Mouse (Mus musculus): ENCODE measurements around the gene Zfp710. TPM values are rescaled to one million over a fixed set of nuclear protein-coding genes. Genes with fewer than 3 reads are reported as not detected.
A peak's percentile ranks its signal among the peaks of the same experiment; 100 is the strongest.

Zfp710 gene
- polyA plus RNA-seq, 1 experiment from 2014 or later, result 5.9 TPM

GRCm38 (mm10) chr7:80052261-80052660 lies 27.6 kb downstream of the Zfp710 start:
- Histone ChIP-seq H3K27ac (ENCODE audit: low read depth) (0 out of 2 replicates have a peak overlapping the region, but pooled peaks have one; percentile 22), H3K27me3 (ENCODE audit: insufficient read depth, low read length) (no peaks in the 10 kb centered on the region), H3K4me3 (ENCODE audit: low read depth, low read length) (no peak overlapping the region), H3K4me1 (ENCODE audit: insufficient read depth) (peaks cover 51% of the 10 kb centered on the region), H3K9me3 (ENCODE audit: low read length) (no peaks in the 10 kb centered on the region), H3K9ac (replicated peaks) (0 out of 2 replicates have a peak overlapping the region, but pooled peaks have one; percentile 16), H3K4me2 (ENCODE audit: low read depth, low read length) (0 out of 2 replicates have a peak overlapping the region, but pooled peaks have one; percentile 6), H3K36me3 (replicated peaks; ENCODE audit: insufficient read depth, low read length) (no peaks in the 10 kb centered on the region)
- 57% methylated on average over 11 of the region's 11 CpGs for WGBS (ENCODE audit: insufficient replicate concordance)
- ATAC-seq (no peak), DNase-seq (peak; percentile 46)
- TF ChIP-seq EP300 (IDR thresholded peaks at IDR 0.05; ENCODE audit: low read depth), result no peak
- no peak for TF ChIP-seq CTCF (IDR thresholded peaks at IDR 0.05; ENCODE audit: low read depth)

DNA sequence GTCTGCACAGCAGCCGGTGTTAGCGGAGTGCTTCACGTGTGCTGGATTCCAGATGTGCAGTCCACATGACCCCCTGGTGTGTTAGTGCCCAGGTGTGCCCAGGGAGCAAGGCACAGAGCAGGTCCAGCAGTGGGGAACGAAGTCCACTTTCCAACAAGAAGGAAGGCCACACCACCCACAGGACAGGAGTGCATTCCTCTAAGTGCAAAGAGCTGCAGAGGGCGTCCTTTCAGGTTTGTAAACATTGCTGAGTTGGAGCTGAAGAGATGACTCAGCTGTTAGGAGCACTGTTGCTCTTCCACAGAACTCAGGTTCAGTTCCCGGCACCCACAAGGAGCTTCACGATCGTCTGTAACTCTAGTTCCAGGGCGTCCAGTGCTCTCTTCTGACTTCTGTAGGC lies 28.5 kb downstream of the Zfp710 start:
- Histone ChIP-seq H3K27me3 (ENCODE audit: insufficient read depth, low read length) (no peaks in the 10 kb centered on the region), H3K27ac (ENCODE audit: low read depth) (0 out of 2 replicates have a peak overlapping the region, but pooled peaks have one; percentile 18), H3K9ac (replicated peaks) (no peak overlapping the region), H3K4me3 (ENCODE audit: low read depth, low read length) (no peak overlapping the region), H3K9me3 (ENCODE audit: low read length) (no peaks in the 10 kb centered on the region), H3K36me3 (replicated peaks; ENCODE audit: insufficient read depth, low read length) (no peaks in the 10 kb centered on the region), H3K4me1 (ENCODE audit: insufficient read depth) (peaks cover 53% of the 10 kb centered on the region), H3K4me2 (ENCODE audit: low read depth, low read length) (no peak overlapping the region)
- DNase-seq, result no peak
- 73% methylated on average over 9 of the region's 9 CpGs for WGBS (ENCODE audit: insufficient replicate concordance)
- no peak for ATAC-seq
- no peak for TF ChIP-seq EP300 (IDR thresholded peaks at IDR 0.05; ENCODE audit: low read depth)
- no peak for TF ChIP-seq CTCF (IDR thresholded peaks at IDR 0.05; ENCODE audit: low read depth)

DNA sequence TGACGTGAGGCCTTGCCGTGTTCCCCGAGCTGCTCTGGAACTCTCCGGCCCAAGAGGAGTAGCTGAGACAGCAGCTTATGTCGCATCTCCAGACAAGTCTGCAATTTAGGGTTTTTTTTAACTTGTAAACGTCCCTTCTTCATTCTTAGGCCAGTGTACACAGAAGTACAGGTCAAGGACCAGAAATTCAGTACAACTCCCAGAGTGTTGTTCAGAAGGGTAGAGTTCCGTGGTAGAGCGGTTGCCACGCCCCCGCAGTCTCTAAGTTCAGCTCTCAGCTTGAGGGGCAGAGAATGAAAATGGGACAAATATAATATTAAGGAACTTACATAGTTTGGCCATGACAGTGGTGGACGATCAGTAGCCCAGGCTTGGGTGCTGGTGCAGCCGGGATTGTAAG lies 31.2 kb downstream of the Zfp710 start:
- H3K4me1 ChIP-seq (ENCODE audit: insufficient read depth), result peaks cover 71% of the 10 kb centered on the region
- no peaks in the 10 kb centered on the region for H3K9me3 ChIP-seq (ENCODE audit: low read length)
- DNase-seq (no peak), ATAC-seq (no peak)
- no peak overlapping the region for H3K4me3 ChIP-seq (ENCODE audit: low read depth, low read length)
- 38% methylated on average over 12 of the region's 12 CpGs for WGBS (ENCODE audit: insufficient replicate concordance)
- H3K27me3 ChIP-seq (ENCODE audit: insufficient read depth, low read length), result no peaks in the 10 kb centered on the region
- H3K9ac ChIP-seq (replicated peaks), result no peak overlapping the region
- TF ChIP-seq EP300 (IDR thresholded peaks at IDR 0.05; ENCODE audit: low read depth), result no peak
- TF ChIP-seq CTCF (IDR thresholded peaks at IDR 0.05; ENCODE audit: low read depth), result no peak
- no peak overlapping the region for H3K4me2 ChIP-seq (ENCODE audit: low read depth, low read length)
- H3K27ac ChIP-seq (ENCODE audit: low read depth), result 0 out of 2 replicates have a peak overlapping the region, but pooled peaks have one; percentile 12
- no peaks in the 10 kb centered on the region for H3K36me3 ChIP-seq (replicated peaks; ENCODE audit: insufficient read depth, low read length)

GRCm38 (mm10) chr7:80057002-80057691 lies 32.5 kb downstream of the Zfp710 start:
- no peaks in the 10 kb centered on the region for H3K27me3 ChIP-seq (ENCODE audit: insufficient read depth, low read length)
- peak overlapping the region; percentile 42; the same call in 1 of the 2 replicates for H3K4me2 ChIP-seq (ENCODE audit: low read depth, low read length)
- H3K4me1 ChIP-seq (ENCODE audit: insufficient read depth), result peaks cover 64% of the 10 kb centered on the region
- no peaks in the 10 kb centered on the region for H3K9me3 ChIP-seq (ENCODE audit: low read length)
- ATAC-seq (peak; percentile 79), DNase-seq (peak; percentile 67)
- H3K36me3 ChIP-seq (replicated peaks; ENCODE audit: insufficient read depth, low read length), result 0 out of 2 replicates have a peak, but pooled peaks cover 4% of the 10 kb centered on the region
- TF ChIP-seq EP300 (IDR thresholded peaks at IDR 0.05; ENCODE audit: low read depth), result no peak
- no peak for TF ChIP-seq CTCF (IDR thresholded peaks at IDR 0.05; ENCODE audit: low read depth)
- H3K27ac ChIP-seq (ENCODE audit: low read depth), result peak overlapping the region; percentile 91
- H3K4me3 ChIP-seq (ENCODE audit: low read depth, low read length), result no peak overlapping the region
- WGBS (ENCODE audit: insufficient replicate concordance), result 32% methylated on average over 4 of the region's 4 CpGs
- H3K9ac ChIP-seq (replicated peaks), result peak overlapping the region; percentile 44; the same call in 1 of the 2 replicates

DNA sequence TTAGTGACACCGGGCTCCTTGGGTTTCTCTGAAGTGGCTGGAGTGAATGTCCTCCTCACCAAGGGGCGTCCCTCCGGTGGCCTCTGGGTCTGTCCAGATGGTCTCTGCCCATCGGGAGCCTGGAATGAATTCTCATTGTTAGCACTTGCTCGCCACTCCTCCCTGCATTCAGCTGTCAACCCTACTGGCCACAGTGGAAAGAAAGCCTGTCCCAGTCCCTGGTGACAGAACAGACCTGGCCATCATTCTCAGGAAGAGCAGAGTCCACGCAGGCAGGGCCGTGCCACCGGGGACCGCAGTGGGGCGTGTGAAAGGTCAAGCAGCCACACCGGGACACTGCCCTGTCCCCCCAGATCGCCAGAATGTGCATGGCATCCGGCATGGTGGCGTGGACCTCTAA lies 33.2 kb downstream of the Zfp710 start:
- ATAC-seq (peak; percentile 58), DNase-seq (peak; percentile 41)
- Histone ChIP-seq H3K27me3 (ENCODE audit: insufficient read depth, low read length) (no peaks in the 10 kb centered on the region), H3K36me3 (replicated peaks; ENCODE audit: insufficient read depth, low read length) (0 out of 2 replicates have a peak, but pooled peaks cover 4% of the 10 kb centered on the region), H3K4me3 (ENCODE audit: low read depth, low read length) (no peak overlapping the region), H3K4me1 (ENCODE audit: insufficient read depth) (peaks cover 60% of the 10 kb centered on the region), H3K4me2 (ENCODE audit: low read depth, low read length) (peak overlapping the region; percentile 42; the same call in 1 of the 2 replicates), H3K9ac (replicated peaks) (peak overlapping the region; percentile 44; the same call in 1 of the 2 replicates), H3K27ac (ENCODE audit: low read depth) (peak overlapping the region; percentile 91), H3K9me3 (ENCODE audit: low read length) (no peaks in the 10 kb centered on the region)
- 40% methylated on average over 14 of the region's 14 CpGs for WGBS (ENCODE audit: insufficient replicate concordance)
- TF ChIP-seq CTCF (IDR thresholded peaks at IDR 0.05; ENCODE audit: low read depth) (0 out of 2 replicates have a peak, but pooled peaks have one; percentile 2), EP300 (IDR thresholded peaks at IDR 0.05; ENCODE audit: low read depth) (no peak)

GRCm38 (mm10) chr7:80058405-80059063 lies 33.9 kb downstream of the Zfp710 start:
- Histone ChIP-seq H3K36me3 (replicated peaks; ENCODE audit: insufficient read depth, low read length) (0 out of 2 replicates have a peak, but pooled peaks cover 4% of the 10 kb centered on the region), H3K4me1 (ENCODE audit: insufficient read depth) (peaks cover 55% of the 10 kb centered on the region), H3K27ac (ENCODE audit: low read depth) (peak overlapping the region; percentile 91), H3K9me3 (ENCODE audit: low read length) (no peaks in the 10 kb centered on the region), H3K4me3 (ENCODE audit: low read depth, low read length) (no peak overlapping the region), H3K27me3 (ENCODE audit: insufficient read depth, low read length) (no peaks in the 10 kb centered on the region), H3K9ac (replicated peaks) (peak overlapping the region; percentile 30; the same call in 1 of the 2 replicates), H3K4me2 (ENCODE audit: low read depth, low read length) (peak overlapping the region; percentile 42; the same call in 1 of the 2 replicates)
- TF ChIP-seq CTCF (IDR thresholded peaks at IDR 0.05; ENCODE audit: low read depth) (no peak), EP300 (IDR thresholded peaks at IDR 0.05; ENCODE audit: low read depth) (no peak)
- ATAC-seq, result no peak
- WGBS (ENCODE audit: insufficient replicate concordance), result 48% methylated on average over 4 of the region's 4 CpGs
- DNase-seq, result no peak

Data from liver, postnatal 0 days (tissue).